Mouse (Mus musculus) MEL (cell line): ENCODE results near the gene Cfap58. TPM values are rescaled to one million over a fixed set of nuclear protein-coding genes. Genes with fewer than 3 reads are reported as not detected.

Experiments used
- DNase-seq: peaks from one replicate; pipeline ENCODE4 v3.0.0; 2011; ENCODE audit warnings: low read depth, low spot score
- H3K27ac ChIP-seq: 2 replicates; pipeline ENCODE4 v1.5.1; 2012; ENCODE audit warnings: low read depth, mild to moderate bottlenecking, control low read depth, low read length, moderate library complexity; ENCODE audit not compliant: control insufficient read depth
- H3K27me3 ChIP-seq, 2 experiments: fragments of 150-350 bp in 1 of 2; sonication (generic) in 1 of 2; 2 replicates each; pipeline ENCODE4 v1.6.1; 2012; ENCODE audit warnings: low read length in 2 of 2, mild to moderate bottlenecking in 2 of 2, improper control_type of control experiment in 1 of 2, moderate library complexity in 1 of 2; ENCODE audit not compliant: insufficient read depth in 2 of 2, control insufficient read depth in 1 of 2
- H3K36me3 ChIP-seq, 2 experiments: 2 replicates each; pipeline ENCODE4 v1.6.1; 2012 to 2014; ENCODE audit warnings: low read length in 2 of 2, improper control_type of control experiment in 1 of 2, inconsistent platforms in 1 of 2, mild to moderate bottlenecking in 1 of 2; ENCODE audit not compliant: insufficient read depth in 2 of 2, control insufficient read depth in 1 of 2
- H3K4me1 ChIP-seq, 2 experiments: fragments of 150-350 bp in 1 of 2; sonication (generic) in 1 of 2; 2 replicates each; pipeline ENCODE4 v1.6.1; 2012; ENCODE audit warnings: low read length in 2 of 2, improper control_type of control experiment in 1 of 2, mild to moderate bottlenecking in 1 of 2; ENCODE audit not compliant: insufficient read depth in 2 of 2, control insufficient read depth in 1 of 2
- H3K4me3 ChIP-seq, 2 experiments: fragments of 150-350 bp in 1 of 2; sonication (generic) in 1 of 2; 2 replicates each; pipeline ENCODE4 v1.5.1; 2012; ENCODE audit warnings: low read depth in 2 of 2, low read length in 2 of 2, mild to moderate bottlenecking in 2 of 2, moderate library complexity in 2 of 2, control low read depth in 1 of 2, improper control_type of control experiment in 1 of 2; ENCODE audit not compliant: control insufficient read depth in 1 of 2, insufficient read depth in 1 of 2
- H3K79me2 ChIP-seq: 2 replicates; pipeline ENCODE4 v1.6.1; 2012; ENCODE audit warnings: mild to moderate bottlenecking, low read length, moderate library complexity; ENCODE audit not compliant: control insufficient read depth, poor library complexity, insufficient read depth
- H3K9ac ChIP-seq: 2 replicates; pipeline ENCODE4 v1.6.1; 2012; ENCODE audit warnings: low read depth, mild to moderate bottlenecking, control low read depth, low read length, moderate library complexity; ENCODE audit not compliant: control insufficient read depth, poor library complexity, severe bottlenecking
- H3K9me3 ChIP-seq: fragments of 150-350 bp; sonication (generic); replicated peaks from 2 replicates; pipeline ENCODE4 v1.6.1; 2012; ENCODE audit warnings: mild to moderate bottlenecking, low read length, improper control_type of control experiment, moderate library complexity; ENCODE audit not compliant: insufficient read depth
- CHD1 ChIP-seq: IDR thresholded peaks from 2 replicates; pipeline ENCODE4 v1.6.1; 2012; ENCODE audit warnings: low read depth, mild to moderate bottlenecking, inconsistent platforms, low read length, improper control_type of control experiment
- E2F4 ChIP-seq: IDR thresholded peaks from 2 replicates; pipeline ENCODE4 v1.6.1; 2011; ENCODE audit warnings: low read depth, low read length, improper control_type of control experiment, borderline replicate concordance
- GABPA ChIP-seq: IDR thresholded peaks from 2 replicates; pipeline ENCODE4 v1.6.1; 2012; ENCODE audit warnings: low read depth, mild to moderate bottlenecking, inconsistent platforms, low read length, improper control_type of control experiment, moderate library complexity
- GATA1 ChIP-seq: IDR thresholded peaks from 2 replicates; pipeline ENCODE4 v1.6.1; 2011; ENCODE audit warnings: low read depth, low read length, improper control_type of control experiment
- MAFK ChIP-seq: IDR thresholded peaks from 2 replicates; pipeline ENCODE4 v1.6.1; 2011; ENCODE audit warnings: low read depth, mild to moderate bottlenecking, low read length, improper control_type of control experiment, borderline replicate concordance
- MAX ChIP-seq: IDR thresholded peaks from 2 replicates; pipeline ENCODE4 v1.6.1; 2011; ENCODE audit warnings: low read length, improper control_type of control experiment
- MAZ ChIP-seq: IDR thresholded peaks from 2 replicates; pipeline ENCODE4 v1.6.1; 2012; ENCODE audit warnings: low read depth, mild to moderate bottlenecking, inconsistent platforms, low read length, improper control_type of control experiment
- NELFE ChIP-seq: IDR thresholded peaks from 2 replicates; pipeline ENCODE4 v1.6.1; 2011; ENCODE audit warnings: low read depth, low read length, improper control_type of control experiment
- TCF12 ChIP-seq: IDR thresholded peaks from 2 replicates; pipeline ENCODE4 v1.6.1; 2014; ENCODE audit warnings: low read depth, mild to moderate bottlenecking, inconsistent platforms, low read length, improper control_type of control experiment, moderate library complexity
- USF1 ChIP-seq: IDR thresholded peaks from 2 replicates; pipeline ENCODE4 v1.6.1; 2014; ENCODE audit warnings: low read depth, mild to moderate bottlenecking, inconsistent platforms, low read length, improper control_type of control experiment, moderate library complexity
- ZNF384 ChIP-seq: IDR thresholded peaks from 2 replicates; pipeline ENCODE4 v1.6.1; 2012; ENCODE audit warnings: low read depth, mild to moderate bottlenecking, inconsistent platforms, low read length, improper control_type of control experiment
- polyA plus RNA-seq, 2 experiments: library from polyadenylated mRNA; stranded (reverse) in 1 of 2; unstranded in 1 of 2; fragments of >175 nt in 1 of 2; fragments of >200 nt in 1 of 2; gene quantifications; 2 replicates each; pipeline versions ENCODE4 v1.2.1 to v1.2.4; 2012; ENCODE audit warnings: low replicate concordance in 2 of 2, low read depth in 1 of 2; ENCODE audit not compliant: insufficient read length in 2 of 2, insufficient read depth in 1 of 2, missing spikeins in 1 of 2
- total RNA-seq: library from RNA; depleted of rRNA; stranded (reverse); fragments of 300-350 nt; gene quantifications from 2 replicates; pipeline ENCODE4 v1.2.3, GENCODE M21; 2012

Gene Cfap58
- total and polyA plus RNA-seq, 3 experiments = not detected

DNA sequence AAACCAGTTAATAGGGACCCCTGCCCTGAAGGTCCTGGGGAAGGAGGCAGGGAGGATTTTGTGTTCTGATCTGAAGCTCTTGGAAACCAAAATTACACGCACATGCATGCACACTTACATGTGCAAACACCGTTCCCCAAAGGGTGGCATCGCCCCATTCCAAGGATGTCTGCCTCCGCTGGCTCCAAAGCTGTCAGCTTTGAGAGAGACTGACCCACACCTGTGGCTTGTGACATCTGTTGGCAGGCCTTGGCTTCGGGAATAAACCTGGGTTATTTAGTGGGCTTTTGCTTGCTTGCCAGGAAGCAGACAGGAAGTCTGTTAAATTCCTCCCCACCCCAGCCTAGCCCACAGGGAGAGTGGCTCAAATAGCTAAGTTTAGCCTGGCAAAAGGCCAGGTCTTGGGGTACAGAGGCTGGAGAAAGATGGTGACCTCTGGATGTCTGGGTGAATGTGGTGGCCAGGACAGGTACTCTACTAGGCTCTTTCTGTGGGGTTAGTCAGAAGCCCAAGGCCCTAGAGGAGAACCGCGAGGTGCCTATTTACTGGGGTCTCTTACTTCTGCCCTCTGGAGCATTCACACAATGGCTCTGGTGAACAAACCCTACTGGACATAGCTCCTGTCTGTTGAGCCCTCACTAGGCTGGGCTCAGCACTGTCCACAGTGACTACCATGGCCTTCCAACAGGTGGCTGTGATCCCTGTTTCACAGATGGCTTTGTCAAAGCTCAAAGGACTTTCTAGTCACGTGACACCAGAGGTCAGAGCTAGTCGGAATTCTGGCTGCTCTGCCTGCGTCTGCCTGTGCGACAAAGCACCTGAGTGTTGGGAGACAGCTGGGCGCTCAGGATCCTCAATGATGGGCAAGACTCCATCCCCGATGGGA, 34.9 kb upstream of the Cfap58 start:
- Histone ChIP-seq H3K4me3 (no peak overlapping the region), H3K36me3 (peaks cover 0 to 49% of the 10 kb centered on the region in 2 experiments; a peak in 3 of 4 replicates), H3K27me3 (no peaks in the 10 kb centered on the region), H3K79me2 (peaks cover 24% of the 10 kb centered on the region), H3K9ac (no peak overlapping the region), H3K27ac (no peak overlapping the region; the same call in 1 of the 2 replicates), H3K9me3 (no peaks in the 10 kb centered on the region), H3K4me1 (peaks cover 25 to 52% of the 10 kb centered on the region in 2 experiments)
- TF ChIP-seq TCF12 (no peak), MAZ (no peak), USF1 (no peak), GABPA (no peak), NELFE (no peak)
- DNase-seq = no peak

- DNase-seq = no peak
- Histone ChIP-seq H3K9me3 (no peaks in the 10 kb centered on the region), H3K79me2 (peaks cover 30% of the 10 kb centered on the region), H3K36me3 (peaks cover 0 to 43% of the 10 kb centered on the region in 2 experiments; a peak in 2 of 4 replicates), H3K27ac (no peak overlapping the region), H3K4me1 (peaks cover 25 to 47% of the 10 kb centered on the region in 2 experiments), H3K4me3 (no peak overlapping the region), H3K9ac (no peak overlapping the region), H3K27me3 (no peaks in the 10 kb centered on the region)
- TF ChIP-seq ZNF384 = no peak
- TF ChIP-seq MAFK = no peak
- no peak for TF ChIP-seq MAZ
- no peak for TF ChIP-seq MAX
- TF ChIP-seq GATA1 = no peak
Measured at GRCm38 (mm10) chr19:47903679-47904078, 33.8 kb upstream of the Cfap58 start.

GRCm38 (mm10) chr19:47905081-47905480, 32.4 kb upstream of the Cfap58 start:
- Histone ChIP-seq H3K27me3 (no peaks in the 10 kb centered on the region), H3K36me3 (peaks cover 0 to 36% of the 10 kb centered on the region in 2 experiments; a peak in 2 of 4 replicates), H3K4me1 (peaks cover 19 to 47% of the 10 kb centered on the region in 2 experiments), H3K9me3 (no peaks in the 10 kb centered on the region), H3K4me3 (no peak overlapping the region), H3K27ac (peak overlapping the region; percentile 53), H3K79me2 (peaks cover 40% of the 10 kb centered on the region), H3K9ac (no peak overlapping the region)
- no peak for TF ChIP-seq CHD1
- no peak for TF ChIP-seq E2F4
- no peak for DNase-seq
